Mouse (Mus musculus) liver, embryonic 14.5 days (tissue): ENCODE measurements at regions not wholly inside any gene's neighbourhood (a gene's known extent, or its start where the extent isn't known, plus 50 kb on each side); places are given as distances from the start of the nearest gene placed in this dataset.
A peak's percentile ranks its signal among the peaks of the same experiment; 100 is the strongest.

ENCODE experiments used
- ATAC-seq: fragments of 200-750 bp; cut with Nextera tagmentation; 2 replicates; pipeline ENCODE4 v1.8.0; 2017; ENCODE audit warnings: moderate number of reproducible peaks, mild to moderate bottlenecking, moderate library complexity; ENCODE audit not compliant: insufficient read depth
- DNase-seq, 3 experiments: peaks; one replicate each; pipeline ENCODE4 v3.0.0-alpha.2; 2012 to 2013; ENCODE audit warnings: low read depth in 3 of 3, low spot score in 3 of 3
- H3K27ac ChIP-seq: fragments of 300-500 bp; sonication (generic); 2 replicates; pipeline ENCODE4 v1.5.1; 2014; ENCODE audit warnings: moderate library complexity, mild to moderate bottlenecking, control low read depth, inconsistent platforms
- H3K27me3 ChIP-seq: fragments of 300-500 bp; sonication (generic); 2 replicates; pipeline ENCODE4 v1.6.1; 2014; ENCODE audit warnings: mild to moderate bottlenecking, low read length, moderate library complexity; ENCODE audit not compliant: control insufficient read depth, insufficient read depth
- H3K36me3 ChIP-seq: fragments of 300-500 bp; sonication (generic); replicated peaks from 2 replicates; pipeline ENCODE4 v1.6.1; 2014; ENCODE audit warnings: low read depth; ENCODE audit not compliant: control insufficient read depth, insufficient read depth
- H3K4me1 ChIP-seq, 2 experiments: fragments of 200-500 bp in 1 of 2; fragments of 300-500 bp in 1 of 2; sonication (generic) in 1 of 2; replicated peaks; 2 replicates each; pipeline ENCODE4 v1.6.1; 2012 to 2014; ENCODE audit warnings: antibody characterized with exemption in 1 of 2, inconsistent platforms in 1 of 2, low read length in 1 of 2; ENCODE audit not compliant: control insufficient read depth in 2 of 2, insufficient read depth in 2 of 2
- H3K4me2 ChIP-seq: fragments of 300-500 bp; sonication (generic); 2 replicates; pipeline ENCODE4 v1.6.1; 2014; ENCODE audit warnings: low read depth, mild to moderate bottlenecking, control low read depth, moderate library complexity
- H3K4me3 ChIP-seq, 2 experiments: fragments of 200-500 bp in 1 of 2; fragments of 300-500 bp in 1 of 2; sonication (generic) in 1 of 2; 2 replicates each; pipeline ENCODE4 v1.5.1; 2012 to 2014; ENCODE audit warnings: low read depth in 2 of 2, low read length in 2 of 2, mild to moderate bottlenecking in 2 of 2, control low read depth in 1 of 2, inconsistent platforms in 1 of 2, moderate library complexity in 1 of 2; ENCODE audit not compliant: insufficient read depth in 1 of 2
- H3K9ac ChIP-seq: fragments of 300-500 bp; sonication (generic); replicated peaks from 2 replicates; pipeline ENCODE4 v1.6.1; 2014; ENCODE audit warnings: mild to moderate bottlenecking, control low read depth, moderate library complexity
- H3K9me3 ChIP-seq: fragments of 300-500 bp; sonication (generic); 2 replicates; pipeline ENCODE4 v1.6.1; 2016; ENCODE audit warnings: low read length, mixed read lengths; ENCODE audit not compliant: control insufficient read depth
- CTCF ChIP-seq: IDR thresholded peaks from 2 replicates; pipeline ENCODE4 v1.5.1; 2016; ENCODE audit warnings: antibody characterized with exemption, low read depth, control low read depth
- EP300 ChIP-seq: IDR thresholded peaks from 2 replicates; pipeline ENCODE4 v1.6.1; 2016; ENCODE audit warnings: antibody characterized with exemption, low read depth
- WGBS: fragments of 180-500 bp; shearing (Covaris S2); extraction: QIAGEN DNeasy Blood & Tissue Kit; methylation state at CpG from one replicate; pipeline ENCODE4 v1.1.7; 2014; ENCODE audit not compliant: insufficient replicate concordance; 5-methylcytosine and 5-hydroxymethylcytosine counted together

DNA sequence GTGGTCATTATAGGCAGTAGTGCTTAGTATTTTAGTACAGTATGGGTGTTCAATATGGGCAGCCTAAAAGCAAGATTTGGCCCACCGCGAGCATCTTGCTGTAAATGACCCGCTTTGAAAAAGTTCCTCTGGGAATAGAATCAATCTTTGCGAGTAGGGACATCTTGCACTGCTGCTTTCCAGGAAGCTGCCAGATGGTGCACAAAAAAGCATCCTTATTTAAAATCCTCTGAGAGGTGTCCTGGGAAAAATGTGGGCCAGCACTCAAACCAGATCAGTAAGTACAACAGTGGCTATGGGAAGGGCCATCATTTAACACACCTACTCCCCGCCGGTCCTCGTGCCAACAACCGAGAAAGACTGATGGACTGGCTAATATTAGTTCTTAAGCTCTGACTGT, 107.5 kb upstream of the D16Ertd472e start:
- WGBS: 81% methylated on average over 8 of the region's 8 CpGs
- no peak for ATAC-seq
- Histone ChIP-seq H3K9ac (no peak overlapping the region), H3K36me3 (no peaks in the 10 kb centered on the region), H3K9me3 (no peaks in the 10 kb centered on the region), H3K27ac (no peak overlapping the region), H3K4me3 (no peak overlapping the region), H3K4me2 (no peak overlapping the region), H3K27me3 (no peaks in the 10 kb centered on the region), H3K4me1 (no peaks in the 10 kb centered on the region)
- TF ChIP-seq CTCF (no peak), EP300 (no peak)
- no peak for DNase-seq

- Histone ChIP-seq H3K9ac (no peak overlapping the region), H3K27me3 (no peaks in the 10 kb centered on the region), H3K9me3 (no peaks in the 10 kb centered on the region), H3K27ac (no peak overlapping the region), H3K4me2 (no peak overlapping the region), H3K4me1 (no peaks in the 10 kb centered on the region), H3K36me3 (no peaks in the 10 kb centered on the region), H3K4me3 (no peak overlapping the region)
- DNase-seq (no peak), ATAC-seq (no peak)
- TF ChIP-seq CTCF (no peak), EP300 (no peak)
- WGBS: 65% methylated on average over 7 of the region's 7 CpGs
Observed at GRCm38 (mm10) chr16:78661126-78661525, 84.6 kb upstream of the D16Ertd472e start.

GRCm38 (mm10) chr16:78644710-78645109, 68.2 kb upstream of the D16Ertd472e start:
- no peaks in the 10 kb centered on the region for H3K4me1 ChIP-seq
- no peaks in the 10 kb centered on the region for H3K27me3 ChIP-seq
- H3K9me3 ChIP-seq: no peaks in the 10 kb centered on the region
- H3K36me3 ChIP-seq: no peaks in the 10 kb centered on the region
- WGBS: 5% methylated on average over 1 of the region's 1 CpGs
- no peak overlapping the region for H3K4me2 ChIP-seq
- no peak overlapping the region for H3K27ac ChIP-seq
- H3K4me3 ChIP-seq: no peak overlapping the region
- H3K9ac ChIP-seq: no peak overlapping the region
- no peak for DNase-seq
- no peak for ATAC-seq
- peak; percentile 35 for TF ChIP-seq CTCF
- no peak for TF ChIP-seq EP300

- DNase-seq (no peak), ATAC-seq (no peak)
- TF ChIP-seq CTCF (no peak), EP300 (no peak)
- H3K9ac ChIP-seq: no peak overlapping the region
- 58% methylated on average over 5 of the region's 5 CpGs for WGBS
- H3K4me1 ChIP-seq: no peaks in the 10 kb centered on the region
- H3K36me3 ChIP-seq: no peaks in the 10 kb centered on the region
- H3K4me3 ChIP-seq: no peak overlapping the region
- no peaks in the 10 kb centered on the region for H3K9me3 ChIP-seq
- H3K27ac ChIP-seq: no peak overlapping the region
- H3K27me3 ChIP-seq: no peaks in the 10 kb centered on the region
- H3K4me2 ChIP-seq: no peak overlapping the region
Observed at GRCm38 (mm10) chr16:78641717-78642116, 65.2 kb upstream of the D16Ertd472e start.

DNA sequence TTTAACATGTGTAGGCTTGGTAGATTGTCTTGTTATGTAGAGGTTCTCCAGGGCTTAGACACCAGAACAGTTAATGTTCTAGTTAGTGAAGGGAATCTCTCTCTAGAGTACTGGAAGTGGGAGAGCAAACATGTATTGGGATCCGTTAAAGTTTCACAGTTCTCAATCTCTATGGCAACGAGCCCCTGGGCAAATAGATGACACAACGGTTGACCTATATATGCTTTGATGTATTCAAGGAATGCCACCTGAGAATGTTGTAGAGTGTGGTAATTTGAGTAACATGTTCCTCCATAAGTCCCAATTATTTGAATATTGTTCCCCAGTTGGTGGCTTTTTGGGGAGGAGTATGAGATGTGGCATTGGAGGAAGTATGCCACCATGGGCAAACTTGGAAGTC, 64.7 kb upstream of the D16Ertd472e start:
- DNase-seq (no peak), ATAC-seq (no peak)
- Histone ChIP-seq H3K36me3 (no peaks in the 10 kb centered on the region), H3K4me3 (no peak overlapping the region), H3K4me2 (no peak overlapping the region), H3K27me3 (no peaks in the 10 kb centered on the region), H3K27ac (no peak overlapping the region), H3K9me3 (no peaks in the 10 kb centered on the region), H3K9ac (no peak overlapping the region), H3K4me1 (no peaks in the 10 kb centered on the region)
- WGBS: 62% methylated on average over 3 of the region's 3 CpGs
- TF ChIP-seq EP300 (no peak), CTCF (no peak)
